Mouse (Mus musculus) cerebellum, adult (tissue): Measurements from ENCODE around the gene Fcrl5.

Source experiments
- ATAC-seq: cut with Nextera tagmentation; 2 replicates; pipeline ENCODE4 v1.9.2; 2017; ENCODE audit warnings: mild to moderate bottlenecking, moderate library complexity, mixed read lengths; ENCODE audit not compliant: insufficient number of reproducible peaks, low FRiP score, low TSS enrichment

Fcrl5 gene

DNA sequence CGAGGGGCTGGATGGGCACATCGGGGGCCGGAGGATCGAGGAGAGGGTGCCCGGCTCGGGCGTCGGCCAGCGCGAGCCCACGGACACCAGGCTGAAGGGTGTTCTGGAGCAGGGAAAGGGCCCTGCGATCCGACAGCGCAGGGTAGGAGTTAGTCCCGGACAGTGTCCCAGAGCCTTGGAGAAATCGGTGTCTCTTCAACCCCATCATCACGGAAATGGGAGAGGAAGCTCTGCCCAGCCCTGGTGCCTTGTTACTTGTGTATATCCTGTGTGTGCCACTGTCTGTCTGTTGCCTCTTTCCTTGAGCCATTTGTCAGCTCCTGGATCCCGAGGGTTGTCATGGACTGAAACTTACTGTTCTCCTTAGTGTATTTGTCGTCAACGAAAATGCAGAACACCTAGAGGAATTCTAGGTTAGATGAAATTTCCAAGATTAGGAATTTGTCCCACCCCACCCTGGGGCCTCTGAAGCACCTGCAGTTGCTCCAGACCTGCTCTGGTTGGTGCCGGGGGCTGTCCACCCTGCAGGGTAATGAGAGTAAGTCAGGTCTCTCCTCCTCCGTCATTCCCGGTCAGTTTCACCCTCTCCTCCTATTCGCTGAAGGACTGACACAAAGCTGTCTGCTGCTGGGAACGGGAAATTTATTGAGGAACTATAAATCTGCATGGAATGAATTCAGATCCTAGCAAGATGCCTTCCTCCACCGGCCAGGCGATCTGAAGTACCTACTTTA lies 90.4 kb downstream of the Fcrl5 start:
- ATAC-seq, result peak; percentile 16; the same call in 1 of the 2 replicates

DNA sequence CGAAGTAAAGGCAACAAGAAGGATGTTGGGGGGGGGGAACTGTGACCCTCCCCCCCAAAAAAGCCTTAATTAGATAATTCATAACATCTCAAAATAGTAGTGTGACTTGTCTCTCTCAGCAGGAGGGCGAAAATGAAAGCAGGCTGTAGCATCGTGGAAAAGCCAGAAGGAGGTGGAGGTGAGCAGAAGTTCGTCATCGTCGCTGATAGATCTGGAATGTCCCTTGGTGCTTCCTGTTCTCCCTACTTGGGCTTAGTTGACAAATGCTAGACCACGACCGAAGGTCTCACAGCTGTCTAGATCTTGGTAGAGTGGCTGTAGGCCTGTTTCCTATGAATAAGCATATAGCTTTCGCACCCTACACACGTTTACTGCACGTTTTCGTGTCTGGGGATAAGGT lies 91.6 kb downstream of the Fcrl5 start:
- no peak for ATAC-seq

DNA sequence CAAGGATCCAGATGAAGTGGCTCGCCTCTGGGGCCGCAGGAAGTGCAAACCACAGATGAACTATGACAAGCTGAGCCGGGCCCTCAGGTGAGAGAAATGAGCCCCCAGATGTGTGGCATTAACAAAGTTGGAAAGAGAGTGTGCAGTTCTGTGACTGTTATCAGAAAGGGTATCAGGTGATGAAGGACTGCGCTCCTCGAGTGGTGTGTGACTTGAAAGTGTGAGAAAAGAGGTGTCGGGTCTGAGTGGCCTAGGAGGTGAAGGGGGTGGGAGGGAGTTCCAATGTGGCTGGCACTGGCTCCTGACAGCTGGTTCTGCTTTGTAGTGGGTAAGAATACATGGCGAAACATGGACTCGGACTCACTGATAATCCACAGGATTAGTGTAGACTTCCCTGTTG lies 92.4 kb downstream of the Fcrl5 start:
- no peak for ATAC-seq

DNA sequence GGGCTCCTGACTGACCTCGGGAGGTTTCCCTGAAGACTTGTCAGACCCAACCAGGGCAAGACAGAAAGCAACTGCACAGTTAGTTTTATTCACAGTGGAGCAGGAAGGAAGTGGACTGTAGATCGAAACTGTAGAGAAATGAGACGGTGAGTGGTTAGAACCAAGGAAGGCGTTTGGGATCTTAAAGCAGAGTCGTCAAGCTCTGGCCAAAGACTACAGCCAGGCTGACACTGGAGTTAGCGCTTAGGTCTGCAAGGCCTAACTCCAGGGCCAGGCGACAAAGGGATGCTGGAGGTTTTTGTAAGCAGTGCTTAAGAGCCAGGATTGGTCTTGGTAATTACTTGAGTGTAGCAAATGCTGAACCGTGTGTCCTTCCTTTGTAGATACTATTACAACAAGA lies 93.3 kb downstream of the Fcrl5 start:
- ATAC-seq, result no peak

DNA sequence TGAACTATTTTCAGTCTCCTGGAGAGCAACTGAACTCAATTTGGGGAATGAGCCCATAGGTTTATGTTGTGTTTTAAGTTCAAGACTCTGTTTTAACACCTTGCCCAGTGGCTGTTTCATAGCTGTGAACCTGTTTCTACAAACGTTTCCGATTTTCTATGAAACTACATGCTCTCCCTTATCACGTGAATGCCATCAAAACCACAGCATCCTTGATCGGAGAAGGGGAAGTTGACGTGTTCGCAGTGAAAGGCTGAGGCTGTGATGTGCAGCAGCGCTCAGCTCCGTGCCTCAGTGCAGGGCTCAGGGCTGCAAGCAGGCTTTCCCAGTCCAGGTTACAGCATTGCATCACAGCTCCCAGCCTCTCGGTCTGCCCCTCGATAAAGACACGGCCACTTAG lies 94.0 kb downstream of the Fcrl5 start:
- no peak for ATAC-seq

DNA sequence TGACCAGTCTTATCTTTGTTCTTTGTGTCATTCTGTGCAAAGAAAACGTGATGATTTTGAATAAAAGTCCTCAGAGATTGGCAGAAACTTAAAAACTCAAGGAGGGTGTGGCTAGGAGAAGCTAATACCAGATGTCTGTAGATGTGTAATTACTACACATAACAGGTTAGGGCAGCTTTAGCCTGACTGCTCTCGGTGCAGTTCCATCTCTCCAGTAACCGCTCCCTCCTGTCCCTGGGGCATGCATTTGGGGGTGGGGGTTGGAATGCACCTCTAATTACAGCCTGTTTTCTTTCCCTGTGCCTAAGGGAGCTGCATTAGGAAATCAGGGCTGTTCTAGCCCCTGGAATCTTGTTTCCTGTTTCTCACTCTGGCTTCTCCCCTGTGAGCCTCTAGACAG lies 94.7 kb downstream of the Fcrl5 start:
- no peak for ATAC-seq

DNA sequence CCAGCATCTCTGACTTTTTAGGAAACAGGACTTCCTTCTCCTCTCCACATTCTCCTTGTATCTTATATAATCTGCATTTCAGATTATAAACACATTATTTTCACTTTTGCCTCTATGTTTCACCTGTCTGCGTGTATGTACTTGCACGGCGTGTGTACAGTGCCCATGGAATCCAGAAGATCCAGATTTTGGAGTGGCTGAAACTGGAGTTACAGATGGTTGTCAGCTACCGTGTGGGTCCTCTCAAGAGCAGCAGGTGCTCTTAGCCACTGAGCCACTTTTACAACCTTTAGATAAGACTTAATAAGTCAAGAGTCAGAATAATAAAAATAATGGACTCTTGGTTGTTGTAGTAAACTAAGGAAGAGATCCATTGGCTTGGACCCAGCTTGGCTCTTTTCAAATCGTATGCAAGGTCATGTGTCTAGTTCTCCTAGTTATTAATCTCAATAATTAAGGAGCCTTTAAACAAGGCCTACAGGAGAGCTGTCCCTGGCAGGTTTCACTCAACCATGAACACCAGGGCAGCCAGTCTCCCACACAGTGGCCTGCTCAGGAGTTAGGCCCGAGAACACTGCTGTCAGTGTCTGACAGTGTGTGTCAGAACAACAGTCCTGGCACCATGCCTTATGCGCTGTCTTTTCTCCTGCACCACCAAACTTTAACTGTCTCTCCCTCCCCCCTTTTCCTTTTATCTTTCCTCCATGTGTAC lies 98.2 kb downstream of the Fcrl5 start:
- ATAC-seq, result no peak

DNA sequence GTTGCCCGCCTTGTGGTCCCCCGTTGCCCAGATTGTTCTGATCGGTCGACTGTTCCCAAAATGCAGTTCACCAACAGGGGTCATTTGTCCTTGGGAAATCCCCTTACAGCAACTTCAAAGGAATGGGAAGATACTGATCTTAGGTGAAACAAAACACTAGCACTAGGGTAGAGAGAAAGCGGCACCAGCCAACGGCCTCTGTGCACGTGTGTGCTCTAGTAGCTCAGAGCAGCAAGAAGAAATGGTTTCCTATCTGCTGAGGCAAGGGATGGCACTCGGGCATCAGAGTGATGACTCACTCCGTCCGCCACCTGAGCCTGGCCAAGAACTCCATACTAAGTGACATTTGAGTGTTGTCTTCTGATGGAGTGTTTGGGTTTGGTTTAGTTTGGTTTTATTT lies 102.5 kb downstream of the Fcrl5 start:
- ATAC-seq, result no peak

DNA sequence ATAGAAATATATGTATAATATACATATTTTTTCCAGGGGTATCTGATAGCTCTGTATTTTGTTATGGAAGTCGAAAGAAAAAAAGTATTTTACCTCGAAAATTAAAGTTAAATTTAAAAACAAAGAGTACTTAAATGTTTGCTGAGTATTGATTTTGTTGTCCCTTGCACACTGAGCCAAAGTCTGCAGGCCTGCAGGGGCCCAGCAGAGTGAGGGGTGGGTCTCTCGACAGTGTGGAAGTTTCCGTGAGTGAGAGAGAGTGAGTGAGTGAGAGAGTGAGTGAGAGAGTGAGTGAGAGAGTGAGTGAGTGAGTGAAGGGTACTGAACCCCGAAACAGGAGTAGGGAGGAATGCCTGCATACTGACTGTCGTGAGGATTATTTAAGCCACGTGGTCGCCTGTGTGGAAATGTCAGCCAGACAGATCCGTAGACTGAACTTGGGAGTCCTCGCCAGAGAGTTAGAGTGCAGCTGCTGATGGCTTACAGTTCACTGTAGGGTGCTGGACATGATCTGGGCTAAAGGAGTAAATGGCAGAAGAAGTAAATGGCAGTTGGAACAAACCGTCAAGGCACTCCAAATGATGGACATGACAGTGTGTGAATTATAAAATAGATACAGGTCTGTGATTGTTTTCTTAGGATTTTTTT lies 104.6 kb downstream of the Fcrl5 start:
- ATAC-seq, result no peak

DNA sequence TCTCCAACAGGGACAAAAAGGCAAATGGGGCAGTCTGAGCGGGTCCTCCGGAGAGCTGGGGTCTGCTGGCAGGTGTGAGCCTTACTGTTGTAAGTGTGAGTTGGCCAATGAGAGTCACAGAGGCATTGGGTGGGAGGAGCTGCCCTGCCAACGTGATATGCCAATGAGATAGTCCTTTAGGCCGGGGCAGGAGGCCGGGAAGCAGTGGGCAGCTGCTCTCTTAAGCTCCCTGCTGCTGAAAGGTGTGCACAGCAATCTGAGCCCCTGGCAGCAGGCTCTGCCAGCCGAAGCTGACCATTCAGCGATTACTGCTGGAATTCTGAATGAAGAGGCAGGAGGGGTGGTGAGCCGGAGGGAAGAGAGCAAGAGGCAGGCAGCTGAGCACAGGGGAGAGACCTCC lies 105.1 kb downstream of the Fcrl5 start:
- 0 out of 2 replicates have a peak, but pooled peaks have one; percentile 31 for ATAC-seq

DNA sequence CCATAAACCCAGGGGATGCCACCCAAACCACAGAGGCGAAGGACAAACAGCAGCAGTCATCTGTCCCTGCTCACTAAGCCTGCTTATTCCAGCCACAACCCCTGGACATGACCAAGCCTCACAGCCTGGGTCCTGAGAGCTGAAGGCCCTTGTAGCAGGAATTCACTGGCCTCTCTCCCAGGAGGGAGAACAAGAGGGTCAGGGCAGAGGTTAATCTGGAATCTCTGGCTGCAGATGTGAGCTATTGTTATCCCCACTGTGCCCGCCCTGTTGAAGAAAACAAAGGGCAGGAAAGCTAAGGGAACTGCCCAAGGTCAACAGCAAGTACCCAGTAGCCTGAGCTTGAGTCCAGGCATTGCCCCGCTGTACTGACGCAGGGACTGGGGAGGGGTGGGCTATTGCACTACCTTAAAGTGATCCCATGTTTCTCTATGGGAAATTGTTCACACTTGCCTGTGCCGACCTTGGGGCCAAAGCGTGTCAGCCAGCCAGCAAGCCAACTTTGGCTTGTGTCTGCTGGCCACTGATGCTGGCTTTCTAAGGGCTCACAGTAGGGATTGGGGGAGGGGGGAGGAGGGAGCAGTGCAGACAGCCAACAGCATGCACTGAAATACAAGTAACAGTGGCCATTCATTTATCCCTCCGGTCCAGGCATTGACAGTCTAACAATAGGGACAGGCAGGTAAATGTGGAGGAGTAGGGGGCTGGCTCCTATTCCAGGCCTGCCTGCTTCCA lies 107.1 kb downstream of the Fcrl5 start:
- ATAC-seq, result no peak

DNA sequence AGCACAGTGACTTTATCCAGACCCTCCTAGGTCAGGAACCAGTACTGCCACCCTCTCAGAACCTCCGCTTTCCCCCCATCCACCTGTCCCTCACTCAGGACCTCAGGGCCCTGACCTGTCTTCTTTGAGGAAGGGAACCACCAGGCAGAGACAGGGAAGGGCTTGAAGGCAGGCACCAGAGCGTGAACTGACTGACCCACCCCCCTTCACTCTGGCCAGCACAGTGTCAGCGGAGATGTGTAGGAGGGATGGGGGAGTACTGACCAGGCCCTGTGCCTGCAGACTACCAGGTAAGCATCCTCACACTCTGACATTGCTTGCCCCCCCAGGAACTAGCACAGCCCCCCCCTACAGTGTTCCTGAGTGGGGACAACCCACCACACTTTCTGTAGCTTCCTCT lies 110.0 kb downstream of the Fcrl5 start:
- ATAC-seq, result no peak

DNA sequence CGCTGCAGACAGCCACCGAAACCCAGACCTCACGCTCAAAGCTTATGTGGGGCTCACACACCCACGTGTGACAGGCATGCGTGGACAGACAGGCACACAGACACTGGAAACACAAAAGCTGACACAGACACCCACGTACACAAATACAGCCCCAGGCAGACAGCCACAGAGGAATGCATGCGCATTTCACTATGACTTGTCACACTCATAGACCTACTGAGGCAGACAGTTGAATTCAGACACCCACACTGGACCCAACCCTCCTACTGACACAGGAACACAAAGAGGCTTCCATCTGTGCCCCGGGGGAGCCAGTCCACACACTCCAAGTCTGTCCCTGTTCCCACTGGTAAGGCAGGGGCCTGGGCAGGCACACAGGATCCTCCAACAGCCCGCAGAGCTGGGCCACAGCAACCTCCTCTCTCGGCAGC lies 110.7 kb downstream of the Fcrl5 start:
- no peak for ATAC-seq

DNA sequence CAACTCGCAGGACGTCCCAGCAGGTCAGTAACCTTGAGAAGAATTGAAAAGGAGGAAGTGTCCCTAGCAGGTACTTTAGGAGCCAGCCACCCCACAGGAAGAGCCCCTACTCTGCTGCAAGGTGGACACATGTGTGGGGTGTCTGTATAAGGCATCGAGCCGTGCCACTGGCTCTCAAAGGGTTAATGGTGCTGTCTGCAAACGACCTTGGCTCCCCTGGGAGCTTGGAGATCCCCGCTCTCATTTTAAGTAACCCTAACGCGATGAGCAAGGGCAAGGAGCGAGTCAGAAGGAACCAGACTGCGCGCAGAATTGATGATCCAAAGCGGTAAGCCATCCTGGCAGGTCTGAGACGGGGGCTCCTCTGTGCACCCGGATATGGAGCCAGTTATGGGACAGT lies 114.3 kb downstream of the Fcrl5 start:
- ATAC-seq, result no peak
